Mouse (Mus musculus) midbrain, embryonic 13.5 days (tissue): Measurements from ENCODE around the gene Tifab. TPM values are rescaled to one million over a fixed set of nuclear protein-coding genes. Genes with fewer than 3 reads are reported as not detected.

Experiments
- ATAC-seq: fragments of 200-750 bp; cut with Nextera tagmentation; 2 replicates; pipeline ENCODE4 v1.8.0; 2017; ENCODE audit warnings: mild to moderate bottlenecking, moderate TSS enrichment, moderate library complexity
- H3K27ac ChIP-seq: fragments of 300-500 bp; sonication (generic); 2 replicates; pipeline ENCODE4 v1.5.1; 2015; ENCODE audit warnings: inconsistent platforms, mild to moderate bottlenecking, moderate library complexity
- H3K27me3 ChIP-seq: fragments of 300-500 bp; sonication (generic); 2 replicates; pipeline ENCODE4 v1.6.1; 2015; ENCODE audit warnings: mild to moderate bottlenecking, inconsistent platforms
- H3K36me3 ChIP-seq: fragments of 300-500 bp; sonication (generic); 2 replicates; pipeline ENCODE4 v1.6.1; 2015; ENCODE audit warnings: mild to moderate bottlenecking, inconsistent platforms
- H3K4me1 ChIP-seq: fragments of 300-500 bp; sonication (generic); replicated peaks from 2 replicates; pipeline ENCODE4 v1.6.1; 2015; ENCODE audit warnings: inconsistent platforms
- H3K4me2 ChIP-seq: fragments of 300-500 bp; sonication (generic); replicated peaks from 2 replicates; pipeline ENCODE4 v1.6.1; 2015; ENCODE audit warnings: moderate library complexity, mild to moderate bottlenecking, inconsistent platforms
- H3K4me3 ChIP-seq: fragments of 300-500 bp; sonication (generic); replicated peaks from 2 replicates; pipeline ENCODE4 v1.5.1; 2015; ENCODE audit warnings: mild to moderate bottlenecking, inconsistent platforms
- H3K9ac ChIP-seq: fragments of 300-500 bp; sonication (generic); replicated peaks from 2 replicates; pipeline ENCODE4 v1.6.1; 2015; ENCODE audit warnings: mild to moderate bottlenecking, inconsistent platforms
- H3K9me3 ChIP-seq: fragments of 300-500 bp; sonication (generic); 2 replicates; pipeline ENCODE4 v1.6.1; 2016; ENCODE audit warnings: mild to moderate bottlenecking, inconsistent platforms
- WGBS: fragments of 180-500 bp; shearing (Covaris S2); methylation state at CpG from one replicate; pipeline ENCODE4 v1.1.7; 2015; 5-methylcytosine and 5-hydroxymethylcytosine counted together
- polyA plus RNA-seq: library from polyadenylated mRNA; unstranded; fragments of >200 nt; fragmentation: Nextera tagmentation; extraction: Ambion mirVana; gene quantifications from 2 replicates; pipeline ENCODE4 v1.2.1, GENCODE M21; 2015

The Tifab gene
- polyA plus RNA-seq: 0.61 and 0.90 TPM in 2 replicates

GRCm38 (mm10) chr13:56178416-56179035 is at the start of gene Tifab:
Gene Tifab, minus strand, starts transcription at chr13:56178885.
- Histone ChIP-seq H3K36me3 (no peaks in the 10 kb centered on the region), H3K9me3 (no peaks in the 10 kb centered on the region), H3K9ac (no peak within 1 kb of the TSS), H3K27me3 (0 out of 2 replicates have a peak, but pooled peaks cover 1% of the 10 kb centered on the region), H3K4me3 (no peak within 1 kb of the TSS), H3K4me2 (no peak within 1 kb of the TSS), H3K27ac (no peak within 1 kb of the TSS), H3K4me1 (no peaks in the 10 kb centered on the region)
- ATAC-seq: no peak
- WGBS: 88% methylated on average over 16 of the region's 16 CpGs

GRCm38 (mm10) chr13:56226175-56226954 is 47.7 kb upstream of the Tifab start:
- H3K27ac ChIP-seq: no peak overlapping the region
- H3K27me3 ChIP-seq: peaks cover 94% of the 10 kb centered on the region
- no peak for ATAC-seq
- no peak overlapping the region for H3K9ac ChIP-seq
- H3K4me2 ChIP-seq: no peak overlapping the region
- H3K4me3 ChIP-seq: no peak overlapping the region
- H3K36me3 ChIP-seq: no peaks in the 10 kb centered on the region
- H3K9me3 ChIP-seq: no peaks in the 10 kb centered on the region
- peaks cover 55% of the 10 kb centered on the region for H3K4me1 ChIP-seq
- WGBS: 14% methylated on average over 10 of the region's 10 CpGs

GRCm38 (mm10) chr13:56223625-56224024 is 44.9 kb upstream of the Tifab start:
- Histone ChIP-seq H3K4me2 (peak overlapping the region; percentile 15; the same call in 1 of the 2 replicates), H3K4me3 (no peak overlapping the region), H3K9ac (no peak overlapping the region), H3K4me1 (peaks cover 51% of the 10 kb centered on the region), H3K27ac (no peak overlapping the region), H3K9me3 (no peaks in the 10 kb centered on the region), H3K36me3 (no peaks in the 10 kb centered on the region), H3K27me3 (peaks cover 84% of the 10 kb centered on the region)
- 3% methylated on average over 21 of the region's 21 CpGs for WGBS
- ATAC-seq: no peak

- Histone ChIP-seq H3K9ac (no peak overlapping the region), H3K9me3 (no peaks in the 10 kb centered on the region), H3K4me3 (no peak overlapping the region), H3K4me1 (peaks cover 44% of the 10 kb centered on the region), H3K4me2 (peak overlapping the region; percentile 71; the same call in 1 of the 2 replicates), H3K36me3 (no peaks in the 10 kb centered on the region), H3K27ac (peak overlapping the region; percentile 85; the same call in 1 of the 2 replicates), H3K27me3 (peaks cover 84% of the 10 kb centered on the region)
- ATAC-seq: no peak
- 4% methylated on average over 4 of the region's 4 CpGs for WGBS
Observed at GRCm38 (mm10) chr13:56222849-56223246, 44.2 kb upstream of the Tifab start.

GRCm38 (mm10) chr13:56221995-56222848 is 43.5 kb upstream of the Tifab start:
- Histone ChIP-seq H3K9ac (peak overlapping the region; percentile 54), H3K4me1 (peaks cover 44% of the 10 kb centered on the region), H3K27ac (peak overlapping the region; percentile 85), H3K4me3 (peak overlapping the region; percentile 37), H3K4me2 (peak overlapping the region; percentile 71), H3K9me3 (no peaks in the 10 kb centered on the region), H3K27me3 (peaks cover 82% of the 10 kb centered on the region), H3K36me3 (no peaks in the 10 kb centered on the region)
- ATAC-seq: peak; percentile 86
- 2% methylated on average over 50 of the region's 50 CpGs for WGBS

- Histone ChIP-seq H3K4me2 (peak overlapping the region; percentile 71), H3K4me3 (peak overlapping the region; percentile 37), H3K27ac (peak overlapping the region; percentile 85), H3K9ac (peak overlapping the region; percentile 54), H3K36me3 (no peaks in the 10 kb centered on the region), H3K4me1 (peaks cover 47% of the 10 kb centered on the region), H3K9me3 (no peaks in the 10 kb centered on the region), H3K27me3 (peaks cover 82% of the 10 kb centered on the region)
- under 1% methylated on average over 46 of the region's 46 CpGs for WGBS
- peak; percentile 85 for ATAC-seq
Observed at GRCm38 (mm10) chr13:56221129-56221910, 42.6 kb upstream of the Tifab start.

GRCm38 (mm10) chr13:56219254-56219653 is 40.6 kb upstream of the Tifab start:
- ATAC-seq: no peak
- H3K27ac ChIP-seq: no peak overlapping the region
- H3K36me3 ChIP-seq: no peaks in the 10 kb centered on the region
- H3K27me3 ChIP-seq: peaks cover 78% of the 10 kb centered on the region
- 57% methylated on average over 9 of the region's 9 CpGs for WGBS
- H3K9ac ChIP-seq: no peak overlapping the region
- H3K4me2 ChIP-seq: no peak overlapping the region
- H3K9me3 ChIP-seq: no peaks in the 10 kb centered on the region
- no peak overlapping the region for H3K4me3 ChIP-seq
- H3K4me1 ChIP-seq: peaks cover 60% of the 10 kb centered on the region

GRCm38 (mm10) chr13:56216090-56216489 is 37.4 kb upstream of the Tifab start:
- WGBS: 2% methylated on average over 4 of the region's 4 CpGs
- 0 out of 2 replicates have a peak overlapping the region, but pooled peaks have one; percentile 27 for H3K27ac ChIP-seq
- H3K27me3 ChIP-seq: peaks cover 84% of the 10 kb centered on the region

GRCm38 (mm10) chr13:56214633-56215032 is 35.9 kb upstream of the Tifab start:
- Histone ChIP-seq H3K27ac (no peak overlapping the region), H3K27me3 (peaks cover 89% of the 10 kb centered on the region), H3K9ac (no peak overlapping the region), H3K36me3 (peaks cover 7% of the 10 kb centered on the region; the same call in 1 of the 2 replicates), H3K9me3 (peaks cover 6% of the 10 kb centered on the region; the same call in 1 of the 2 replicates), H3K4me2 (no peak overlapping the region), H3K4me1 (peaks cover 31% of the 10 kb centered on the region), H3K4me3 (no peak overlapping the region)
- 15% methylated on average over 5 of the region's 5 CpGs for WGBS
- ATAC-seq: 0 out of 2 replicates have a peak, but pooled peaks have one; percentile 38

More at GRCm38 (mm10) chr13:56216090-56216489, 37.4 kb upstream of the Tifab start:
- Histone ChIP-seq H3K9ac (no peak overlapping the region), H3K4me3 (no peak overlapping the region), H3K36me3 (no peaks in the 10 kb centered on the region; the same call in 1 of the 2 replicates), H3K9me3 (peaks cover under 1% of the 10 kb centered on the region; the same call in 1 of the 2 replicates), H3K4me1 (peaks cover 34% of the 10 kb centered on the region), H3K4me2 (no peak overlapping the region)
- ATAC-seq: 0 out of 2 replicates have a peak, but pooled peaks have one; percentile 34

- Histone ChIP-seq H3K36me3 (peaks cover 7% of the 10 kb centered on the region; the same call in 1 of the 2 replicates), H3K4me2 (peak overlapping the region; percentile 41), H3K4me3 (no peak overlapping the region), H3K27me3 (peaks cover 81% of the 10 kb centered on the region), H3K4me1 (peaks cover 19% of the 10 kb centered on the region), H3K9me3 (peaks cover 6% of the 10 kb centered on the region; the same call in 1 of the 2 replicates), H3K9ac (0 out of 2 replicates have a peak overlapping the region, but pooled peaks have one; percentile 19), H3K27ac (peak overlapping the region; percentile 62; the same call in 1 of the 2 replicates)
- 6% methylated on average over 8 of the region's 8 CpGs for WGBS
- no peak; the same call in none of the 2 replicates for ATAC-seq
Observed at GRCm38 (mm10) chr13:56209067-56209411, 30.4 kb upstream of the Tifab start.
